9 mouse cellular contexts compared by ENCODE assay signal in the genomic region with DNA sequence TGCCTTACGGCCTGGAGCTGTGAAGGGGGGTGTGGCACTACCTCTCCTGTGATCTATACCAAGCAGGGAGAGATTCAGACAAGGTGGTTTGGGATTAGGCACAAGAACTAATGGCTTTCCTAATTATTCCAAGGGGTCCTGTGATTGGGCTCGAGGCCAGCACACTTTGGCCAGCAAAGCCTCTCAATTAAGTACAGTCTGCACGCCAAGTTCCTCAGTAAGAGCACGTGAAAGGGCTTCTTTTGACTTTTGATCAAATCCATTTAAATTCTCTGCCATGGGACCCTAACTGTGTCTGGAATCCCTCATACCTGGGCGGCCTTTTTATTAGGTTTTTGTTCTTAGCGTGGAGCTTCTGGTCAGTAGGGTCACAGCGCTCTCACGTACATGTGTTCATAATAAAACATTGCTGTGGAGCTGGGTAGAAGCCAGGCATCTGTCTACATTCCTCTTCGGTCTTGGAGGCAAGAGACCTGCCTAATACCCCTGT.
DNase-seq lines count a peak whose midpoint lies in the region; ATAC-seq lines count a peak whose summit lies in the region.
"Had no signal": no experiment of that assay in that cellular context is flagged by ENCODE, and none has a peak within 500 bp of the region (broad histone marks: within the 10 kb centered on the region; RNA-seq: fewer than 3 reads in every experiment).

No protein-coding gene starts in this region.

- H3K27ac ChIP-seq in limb, embryonic 10.5 days, result peak overlapping the region; percentile 82
- H3K27ac ChIP-seq in intestine, embryonic 15.5 days, result no peak overlapping the region

- ATAC-seq in intestine, embryonic 15.5 days, result no peak

- 15% methylated on average over 9 of the region's 9 CpGs for WGBS in limb, embryonic 10.5 days
- 47% methylated on average over 9 of the region's 9 CpGs for WGBS in intestine, embryonic 15.5 days

- H3K4me1 ChIP-seq in limb, embryonic 10.5 days, result peaks cover 32% of the 10 kb centered on the region
- no peaks in the 10 kb centered on the region for H3K4me1 ChIP-seq in intestine, embryonic 15.5 days (replicated peaks)

- H3K9ac ChIP-seq in intestine, embryonic 15.5 days, result no peak overlapping the region

- no peak overlapping the region for H3K4me2 ChIP-seq in intestine, embryonic 15.5 days (replicated peaks)

- peak; percentile 5 for DNase-seq in cerebellum, adult 9-11 months
- no peak for DNase-seq in cerebellum, adult 11 months
- peak; percentile 6 for DNase-seq in testis, postnatal 14 days (ENCODE audit: low spot score)
- DNase-seq in testis, postnatal 10 days (ENCODE audit: low spot score), result no peak
- DNase-seq in limb, embryonic 10.5 days (ENCODE audit: low spot score), result peak; percentile 44
- no peak for DNase-seq in lung, postnatal 10 days
- no peak for DNase-seq in lung, postnatal 25 days (ENCODE audit: low spot score)
- DNase-seq: kidney, postnatal 36 days had no signal

- H3K27me3 ChIP-seq in limb, embryonic 10.5 days (ENCODE audit: low read depth, poor library complexity, severe bottlenecking), result no peaks in the 10 kb centered on the region
- no peaks in the 10 kb centered on the region for H3K27me3 ChIP-seq in intestine, embryonic 15.5 days (replicated peaks)

- H3K9me3 ChIP-seq in limb, embryonic 10.5 days (replicated peaks), result no peaks in the 10 kb centered on the region
- H3K9me3 ChIP-seq in intestine, embryonic 15.5 days, result no peaks in the 10 kb centered on the region

- H3K4me3 ChIP-seq in limb, embryonic 10.5 days, result no peak overlapping the region
- H3K4me3 ChIP-seq in intestine, embryonic 15.5 days (replicated peaks), result no peak overlapping the region

- H3K36me3 ChIP-seq in limb, embryonic 10.5 days, result no peaks in the 10 kb centered on the region
- H3K36me3 ChIP-seq in intestine, embryonic 15.5 days, result no peaks in the 10 kb centered on the region

Comparison
In these comparisons a context has a peak if more than half of its experiments do, and no peak if none do; other contexts are left out.
1. DNase-seq: peak in cerebellum, adult 9-11 months (single experiment), testis, postnatal 14 days (single experiment) and limb, embryonic 10.5 days (single experiment); none in cerebellum, adult 11 months (single experiment), testis, postnatal 10 days (single experiment), lung, postnatal 10 days (single experiment) and lung, postnatal 25 days (single experiment).